ENCODE assay signal across 8 mouse cellular contexts in the genomic region with DNA sequence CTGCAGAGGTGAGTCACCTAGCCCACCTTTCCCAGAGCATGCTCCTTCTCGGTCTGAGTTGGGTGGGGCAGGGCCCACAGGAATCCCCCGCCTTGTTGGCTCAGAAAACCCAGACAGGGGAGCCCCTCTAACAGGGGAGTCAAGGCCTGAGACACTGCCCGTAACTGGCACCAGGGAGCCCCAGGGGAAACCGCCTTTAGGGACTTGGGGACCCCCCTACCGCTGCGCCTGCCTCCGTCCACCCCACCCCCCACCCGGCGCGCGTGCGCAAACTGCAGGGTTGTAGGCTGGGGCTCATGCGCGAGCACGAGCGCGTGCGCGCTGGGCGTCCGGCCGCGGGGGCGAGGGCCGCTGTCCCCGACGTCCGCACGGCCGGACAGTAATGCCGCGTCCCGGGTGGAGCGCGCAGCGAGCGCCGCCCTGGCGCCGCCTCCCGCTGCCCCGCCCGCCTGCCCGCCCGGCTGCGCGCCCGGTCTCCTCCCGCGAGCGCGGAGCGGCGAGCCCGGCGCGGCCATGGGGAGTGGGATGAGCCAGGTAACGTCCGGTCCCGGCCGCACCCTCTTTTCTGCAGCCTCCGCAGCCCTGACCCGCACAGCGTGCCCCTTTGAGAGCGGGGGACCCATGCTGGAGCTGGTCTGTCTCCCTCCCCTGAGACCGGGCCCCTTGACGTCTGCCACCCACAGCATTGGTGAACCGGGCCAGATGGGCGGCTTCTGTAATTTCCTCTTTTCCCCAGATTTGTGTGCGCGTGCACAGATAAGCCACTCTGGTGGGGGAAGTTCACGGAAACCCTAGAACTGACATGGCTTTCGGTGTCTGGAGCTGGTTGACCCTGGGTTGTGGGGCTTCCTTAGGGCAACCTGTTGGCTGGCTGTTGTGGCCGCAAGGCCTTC. TPM values are rescaled to one million over a fixed set of nuclear protein-coding genes. Genes with fewer than 3 reads are reported as not detected.
A peak's percentile ranks its signal among the peaks of the same experiment; 100 is the strongest.
DNase-seq lines count a peak whose midpoint lies in the region; ATAC-seq and TF ChIP-seq lines count a peak whose summit lies in the region.

A gene (plus strand): TSS at position 387 of the 893 bp plus-strand sequence.

- no peaks in the 10 kb centered on the region for H3K9me3 ChIP-seq in erythroblast, embryonic 14.5 days (ENCODE audit: control insufficient read depth, low read length)
- no peaks in the 10 kb centered on the region for H3K9me3 ChIP-seq in embryonic facial prominence, embryonic 15.5 days (replicated peaks)
- H3K9me3 ChIP-seq in heart, embryonic 12.5 days (replicated peaks): no peaks in the 10 kb centered on the region
- H3K9me3 ChIP-seq in kidney, postnatal 0 days (replicated peaks; ENCODE audit: low read length): no peaks in the 10 kb centered on the region

- H3K36me3 ChIP-seq in erythroblast, embryonic 14.5 days (ENCODE audit: control insufficient read depth): no peaks in the 10 kb centered on the region
- no peaks in the 10 kb centered on the region for H3K36me3 ChIP-seq in embryonic facial prominence, embryonic 15.5 days
- no peaks in the 10 kb centered on the region for H3K36me3 ChIP-seq in heart, embryonic 12.5 days
- no peaks in the 10 kb centered on the region for H3K36me3 ChIP-seq in kidney, postnatal 0 days (ENCODE audit: insufficient read depth, low read length)
- H3K36me3 ChIP-seq in liver, adult 2 months (ENCODE audit: control insufficient read depth, insufficient read depth, low read length): no peaks in the 10 kb centered on the region

- TF ChIP-seq POLR2A in liver, adult 2 months (IDR thresholded peaks at IDR 0.05; ENCODE audit: extremely low read depth, insufficient read depth, low read length): 0 out of 2 replicates have a peak, but pooled peaks have one; percentile 10

- H3K4me1 ChIP-seq in erythroblast, embryonic 14.5 days (ENCODE audit: control insufficient read depth): no peaks in the 10 kb centered on the region; the same call in 1 of the 2 replicates
- 0 out of 2 replicates have a peak, but pooled peaks cover 11% of the 10 kb centered on the region for H3K4me1 ChIP-seq in embryonic facial prominence, embryonic 15.5 days
- peaks cover 6% of the 10 kb centered on the region for H3K4me1 ChIP-seq in heart, embryonic 12.5 days (replicated peaks)
- H3K4me1 ChIP-seq in kidney, postnatal 0 days (replicated peaks; ENCODE audit: insufficient read depth, low read length): no peaks in the 10 kb centered on the region
- H3K4me1 ChIP-seq in liver, adult 2 months (ENCODE audit: control insufficient read depth, insufficient read depth, low read length): peaks cover 5% of the 10 kb centered on the region; the same call in 1 of the 2 replicates

- peak within 1 kb of the TSS; percentile 56 for H3K4me3 ChIP-seq in erythroblast, embryonic 14.5 days (replicated peaks)
- H3K4me3 ChIP-seq in embryonic facial prominence, embryonic 15.5 days (replicated peaks): peak within 1 kb of the TSS; percentile 83
- peak within 1 kb of the TSS; percentile 89 for H3K4me3 ChIP-seq in heart, embryonic 12.5 days
- H3K4me3 ChIP-seq in kidney, postnatal 0 days (replicated peaks; ENCODE audit: low read depth, low read length): peak within 1 kb of the TSS; percentile 78
- H3K4me3 ChIP-seq in liver, adult 2 months (ENCODE audit: insufficient read depth, low read depth, low read length): peak within 1 kb of the TSS; percentile 83

- WGBS in embryonic facial prominence, embryonic 15.5 days: under 1% methylated on average over 59 of the region's 74 CpGs
- 1% methylated on average over 71 of the region's 74 CpGs for WGBS in heart, embryonic 12.5 days
- under 1% methylated on average over 70 of the region's 74 CpGs for WGBS in kidney, postnatal 0 days
- WGBS in liver, adult 2 months: 1% methylated on average over 70 of the region's 74 CpGs

- H3K27me3 ChIP-seq in erythroblast, embryonic 14.5 days (ENCODE audit: control insufficient read depth): peaks cover 16% of the 10 kb centered on the region
- H3K27me3 ChIP-seq in embryonic facial prominence, embryonic 15.5 days: no peaks in the 10 kb centered on the region
- no peaks in the 10 kb centered on the region for H3K27me3 ChIP-seq in heart, embryonic 12.5 days (replicated peaks)
- H3K27me3 ChIP-seq in kidney, postnatal 0 days (ENCODE audit: insufficient read depth, low read length): no peaks in the 10 kb centered on the region
- no peaks in the 10 kb centered on the region for H3K27me3 ChIP-seq in liver, adult 2 months (ENCODE audit: control insufficient read depth, insufficient read depth, low read length)

- peak within 1 kb of the TSS; percentile 76 for H3K4me2 ChIP-seq in embryonic facial prominence, embryonic 15.5 days (replicated peaks)
- peak within 1 kb of the TSS; percentile 80 for H3K4me2 ChIP-seq in heart, embryonic 12.5 days
- peak within 1 kb of the TSS; percentile 77 for H3K4me2 ChIP-seq in kidney, postnatal 0 days (ENCODE audit: low read length)

- DNase-seq in kidney, postnatal 0 days (ENCODE audit: low spot score): peak; percentile 81
- DNase-seq in liver, adult 2 months (ENCODE audit: extremely low read depth, low read depth, low spot score): peak; percentile 68
- DNase-seq in spleen, postnatal 36 days (ENCODE audit: low spot score in 2 of 2): peak; percentile 89 to 90

- no peak for ATAC-seq in erythroblast, adult 5-6 weeks (replicated peaks; ENCODE audit: low FRiP score, poor library complexity, severe bottlenecking)
- ATAC-seq in embryonic facial prominence, embryonic 15.5 days (ENCODE audit: insufficient number of reproducible peaks, low FRiP score, low TSS enrichment, low read depth): peak; percentile 92
- ATAC-seq in heart, embryonic 12.5 days (ENCODE audit: insufficient number of reproducible peaks, low FRiP score): peak; percentile 95
- ATAC-seq in kidney, postnatal 0 days (replicated peaks; ENCODE audit: low FRiP score, low read depth): peak; percentile 97
- ATAC-seq in monocyte, adult 5-6 weeks (replicated peaks; ENCODE audit: insufficient number of reproducible peaks, low FRiP score, low TSS enrichment, poor library complexity, severe bottlenecking): peak; percentile 90

- peak within 1 kb of the TSS; percentile 75 for H3K27ac ChIP-seq in embryonic facial prominence, embryonic 15.5 days (replicated peaks)
- H3K27ac ChIP-seq in heart, embryonic 12.5 days (ENCODE audit: poor library complexity, severe bottlenecking): peak within 1 kb of the TSS; percentile 52
- H3K27ac ChIP-seq in kidney, postnatal 0 days: peak within 1 kb of the TSS; percentile 75
- H3K27ac ChIP-seq in liver, adult 2 months (replicated peaks; ENCODE audit: insufficient read depth, low read depth, low read length): peak within 1 kb of the TSS; percentile 89

- peaks cover 6% of the 10 kb centered on the region; the same call in 1 of the 2 replicates for H3K79me2 ChIP-seq in liver, adult 2 months (ENCODE audit: control insufficient read depth, insufficient read depth, low read length)

- no peak for TF ChIP-seq CTCF in kidney, postnatal 0 days (IDR thresholded peaks at IDR 0.05; ENCODE audit: low read depth)
- TF ChIP-seq CTCF in liver, adult 2 months (IDR thresholded peaks at IDR 0.05; ENCODE audit: low read depth, low read length): no peak

- H3K9ac ChIP-seq in embryonic facial prominence, embryonic 15.5 days: peak within 1 kb of the TSS; percentile 84
- peak within 1 kb of the TSS; percentile 84 for H3K9ac ChIP-seq in heart, embryonic 12.5 days
- H3K9ac ChIP-seq in kidney, postnatal 0 days (ENCODE audit: low read depth, low read length): peak within 1 kb of the TSS; percentile 83
- peak within 1 kb of the TSS; percentile 85 for H3K9ac ChIP-seq in liver, adult 2 months (ENCODE audit: low read depth, low read length)

RNA-seq across cellular contexts. Expression of the gene that starts here (rescaled TPM):
- polyA plus RNA-seq in erythroblast, embryonic 14.5 days (2012): 0.03 and 0.06 TPM in 2 replicates
- 2.1 and 10.0 TPM in 2 replicates for total RNA-seq in erythroblast, adult 5-6 weeks (2015; ENCODE audit: low replicate concordance)
- total RNA-seq in erythroblast, adult 5-6 weeks (2017; ENCODE audit: low replicate concordance): 1.1 and 4.5 TPM in 2 replicates
- polyA plus RNA-seq in embryonic facial prominence, embryonic 15.5 days (2015; fragmentation: Nextera tagmentation; extraction: Ambion mirVana): 42.7 and 45.0 TPM in 2 replicates
- 18.8 and 18.9 TPM in 2 replicates for polyA plus RNA-seq in heart, embryonic 12.5 days (2016; fragmentation: Nextera tagmentation; extraction: Ambion mirVana)
- 18.0 and 19.6 TPM in 2 replicates for polyA plus RNA-seq in kidney, postnatal 0 days (2015; fragmentation: Nextera tagmentation; extraction: Ambion mirVana)
- 14.5 and 15.8 TPM in 2 replicates for total RNA-seq in liver, adult 2 months (2014; rRNA removed)
- 11.1 and 15.2 TPM in 2 replicates for polyA plus RNA-seq in liver, adult 2 months (2012; rRNA removed)
- total RNA-seq in monocyte, adult 5-6 weeks (2017): 37.6 to 46.2 TPM (median 42.1 TPM) in 3 replicates

Comparison
In these comparisons a context has a peak if more than half of its experiments do, and no peak if none do; other contexts are left out.
1. RNA of the gene that starts here (polyA plus RNA-seq): 42.7 to 45.0 TPM in embryonic facial prominence, embryonic 15.5 days, 18.8 to 18.9 TPM in heart, embryonic 12.5 days, 18.0 to 19.6 TPM in kidney, postnatal 0 days and 11.1 to 15.2 TPM in liver, adult 2 months; 0.03 to 0.06 TPM in erythroblast, embryonic 14.5 days; every median in the first group is over 10 times any median in the second.
2. Peak in every context shown above with its lines, with median percentiles within 50 percentile points of each other: H3K4me3 ChIP-seq, H3K27ac ChIP-seq, H3K4me2 ChIP-seq, H3K9ac ChIP-seq and DNase-seq.